Mouse (Mus musculus): ENCODE data around the gene Idh3a. TPM values are rescaled to one million over a fixed set of nuclear protein-coding genes. Genes with fewer than 3 reads are reported as not detected.

Gene Idh3a
- polyA plus RNA-seq, 1 experiment from 2014 or later = 234 TPM

GRCm38 (mm10) chr9:54633401-54633800, 47.3 kb downstream of the Idh3a start:
- no peak for ATAC-seq (replicated peaks; ENCODE audit: low FRiP score)
- no peak overlapping the region for H3K4me2 ChIP-seq
- DNase-seq (ENCODE audit: low spot score) = no peak
- H3K4me3 ChIP-seq (ENCODE audit: low read depth, low read length) = no peak overlapping the region
- no peak overlapping the region for H3K27ac ChIP-seq (ENCODE audit: low read depth, low read length)
- no peaks in the 10 kb centered on the region for H3K4me1 ChIP-seq (replicated peaks; ENCODE audit: control insufficient read depth, insufficient read depth, low read length)
- no peaks in the 10 kb centered on the region for H3K27me3 ChIP-seq (replicated peaks; ENCODE audit: control insufficient read depth, insufficient read depth, low read length)
- no peaks in the 10 kb centered on the region for H3K9me3 ChIP-seq (ENCODE audit: control insufficient read depth, low read length)
- WGBS = 86% methylated on average over 2 of the region's 2 CpGs
- H3K36me3 ChIP-seq (ENCODE audit: control insufficient read depth, insufficient read depth, low read length) = no peaks in the 10 kb centered on the region
- no peak overlapping the region for H3K9ac ChIP-seq (ENCODE audit: low read depth, low read length)

GRCm38 (mm10) chr9:54637510-54638314, 51.6 kb downstream of the Idh3a start:
- 61% methylated on average over 5 of the region's 5 CpGs for WGBS
- H3K27ac ChIP-seq (ENCODE audit: low read depth, low read length) = no peak overlapping the region
- no peaks in the 10 kb centered on the region for H3K4me1 ChIP-seq (replicated peaks; ENCODE audit: control insufficient read depth, insufficient read depth, low read length)
- no peaks in the 10 kb centered on the region for H3K36me3 ChIP-seq (ENCODE audit: control insufficient read depth, insufficient read depth, low read length)
- H3K27me3 ChIP-seq (replicated peaks; ENCODE audit: control insufficient read depth, insufficient read depth, low read length) = no peaks in the 10 kb centered on the region
- no peak for DNase-seq (ENCODE audit: low spot score)
- H3K4me2 ChIP-seq = no peak overlapping the region
- H3K4me3 ChIP-seq (ENCODE audit: low read depth, low read length) = no peak overlapping the region
- ATAC-seq (replicated peaks; ENCODE audit: low FRiP score) = no peak
- H3K9ac ChIP-seq (ENCODE audit: low read depth, low read length) = no peak overlapping the region
- no peaks in the 10 kb centered on the region for H3K9me3 ChIP-seq (ENCODE audit: control insufficient read depth, low read length)

GRCm38 (mm10) chr9:54639192-54639591, 53.1 kb downstream of the Idh3a start:
- no peaks in the 10 kb centered on the region for H3K4me1 ChIP-seq (replicated peaks; ENCODE audit: control insufficient read depth, insufficient read depth, low read length)
- no peak overlapping the region for H3K4me2 ChIP-seq
- no peaks in the 10 kb centered on the region for H3K9me3 ChIP-seq (ENCODE audit: control insufficient read depth, low read length)
- H3K27me3 ChIP-seq (replicated peaks; ENCODE audit: control insufficient read depth, insufficient read depth, low read length) = no peaks in the 10 kb centered on the region
- no peaks in the 10 kb centered on the region for H3K36me3 ChIP-seq (ENCODE audit: control insufficient read depth, insufficient read depth, low read length)
- no peak overlapping the region for H3K27ac ChIP-seq (ENCODE audit: low read depth, low read length)
- ATAC-seq (replicated peaks; ENCODE audit: low FRiP score) (no peak), DNase-seq (ENCODE audit: low spot score) (no peak)
- H3K9ac ChIP-seq (ENCODE audit: low read depth, low read length) = no peak overlapping the region
- H3K4me3 ChIP-seq (ENCODE audit: low read depth, low read length) = no peak overlapping the region
- 55% methylated on average over 2 of the region's 2 CpGs for WGBS

DNA sequence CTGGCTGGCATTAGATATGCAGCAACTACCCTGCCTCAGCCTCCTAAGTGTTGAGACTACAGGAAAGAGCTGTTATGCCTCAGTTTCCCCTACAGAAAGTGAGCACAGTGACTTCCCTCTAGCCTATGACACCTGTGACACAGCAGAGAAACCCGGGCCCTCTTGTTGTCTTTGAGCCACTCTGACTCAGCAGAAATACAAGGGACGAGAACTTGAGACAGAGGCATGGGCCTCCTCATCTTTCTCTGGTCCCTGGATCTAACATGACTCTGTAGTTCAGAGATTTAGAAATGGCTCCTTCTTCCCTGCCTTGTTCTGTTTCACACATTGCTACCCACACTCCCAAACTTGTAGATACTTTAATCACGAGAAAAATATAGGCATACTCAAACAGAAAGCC, 55.4 kb downstream of the Idh3a start:
- WGBS = 56% methylated on average over 3 of the region's 3 CpGs
- no peaks in the 10 kb centered on the region for H3K36me3 ChIP-seq (ENCODE audit: control insufficient read depth, insufficient read depth, low read length)
- DNase-seq (ENCODE audit: low spot score) = no peak
- H3K9me3 ChIP-seq (ENCODE audit: control insufficient read depth, low read length) = no peaks in the 10 kb centered on the region
- H3K4me3 ChIP-seq (ENCODE audit: low read depth, low read length) = no peak overlapping the region
- no peak overlapping the region for H3K9ac ChIP-seq (ENCODE audit: low read depth, low read length)
- ATAC-seq (replicated peaks; ENCODE audit: low FRiP score) = no peak
- no peak overlapping the region for H3K27ac ChIP-seq (ENCODE audit: low read depth, low read length)
- H3K4me1 ChIP-seq (replicated peaks; ENCODE audit: control insufficient read depth, insufficient read depth, low read length) = no peaks in the 10 kb centered on the region
- no peak overlapping the region for H3K4me2 ChIP-seq
- H3K27me3 ChIP-seq (replicated peaks; ENCODE audit: control insufficient read depth, insufficient read depth, low read length) = no peaks in the 10 kb centered on the region

- Histone ChIP-seq H3K4me1 (replicated peaks; ENCODE audit: control insufficient read depth, insufficient read depth, low read length) (no peaks in the 10 kb centered on the region), H3K9ac (ENCODE audit: low read depth, low read length) (no peak overlapping the region), H3K4me3 (ENCODE audit: low read depth, low read length) (no peak overlapping the region), H3K36me3 (ENCODE audit: control insufficient read depth, insufficient read depth, low read length) (no peaks in the 10 kb centered on the region), H3K27ac (ENCODE audit: low read depth, low read length) (no peak overlapping the region), H3K4me2 (no peak overlapping the region), H3K9me3 (ENCODE audit: control insufficient read depth, low read length) (no peaks in the 10 kb centered on the region), H3K27me3 (replicated peaks; ENCODE audit: control insufficient read depth, insufficient read depth, low read length) (no peaks in the 10 kb centered on the region)
- WGBS = 70% methylated on average over 2 of the region's 2 CpGs
- DNase-seq (ENCODE audit: low spot score) (no peak), ATAC-seq (replicated peaks; ENCODE audit: low FRiP score) (no peak)
Observed at GRCm38 (mm10) chr9:54642149-54642548, 56.0 kb downstream of the Idh3a start.

GRCm38 (mm10) chr9:54642556-54642955, 56.4 kb downstream of the Idh3a start:
- WGBS = 36% methylated on average over 4 of the region's 4 CpGs
- Histone ChIP-seq H3K4me3 (ENCODE audit: low read depth, low read length) (no peak overlapping the region), H3K27ac (ENCODE audit: low read depth, low read length) (no peak overlapping the region), H3K9ac (ENCODE audit: low read depth, low read length) (no peak overlapping the region), H3K9me3 (ENCODE audit: control insufficient read depth, low read length) (no peaks in the 10 kb centered on the region), H3K27me3 (replicated peaks; ENCODE audit: control insufficient read depth, insufficient read depth, low read length) (no peaks in the 10 kb centered on the region), H3K4me1 (replicated peaks; ENCODE audit: control insufficient read depth, insufficient read depth, low read length) (no peaks in the 10 kb centered on the region), H3K4me2 (no peak overlapping the region), H3K36me3 (ENCODE audit: control insufficient read depth, insufficient read depth, low read length) (no peaks in the 10 kb centered on the region)
- no peak for ATAC-seq (replicated peaks; ENCODE audit: low FRiP score)
- no peak for DNase-seq (ENCODE audit: low spot score)

DNA sequence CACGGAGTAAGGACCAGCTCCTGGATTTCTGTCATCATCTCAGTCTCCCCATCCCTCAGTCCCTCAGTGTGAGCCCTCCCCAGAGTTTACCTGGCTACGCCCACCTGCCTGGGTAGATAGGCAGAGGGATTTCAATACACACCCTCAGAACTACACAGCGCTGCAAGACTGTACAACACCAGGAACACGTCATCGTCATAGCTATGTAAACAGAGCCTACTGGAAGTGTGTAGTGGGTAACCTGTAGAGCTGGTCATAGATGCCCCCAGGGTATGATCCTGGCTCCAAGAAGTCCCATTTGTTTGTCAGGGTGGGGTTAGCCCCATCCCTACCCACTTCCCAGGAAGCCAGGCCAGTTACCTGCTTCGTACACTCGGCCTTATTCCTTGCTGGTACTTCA, 57.0 kb downstream of the Idh3a start:
- Histone ChIP-seq H3K4me3 (ENCODE audit: low read depth, low read length) (no peak overlapping the region), H3K36me3 (ENCODE audit: control insufficient read depth, insufficient read depth, low read length) (no peaks in the 10 kb centered on the region), H3K9ac (ENCODE audit: low read depth, low read length) (no peak overlapping the region), H3K27ac (ENCODE audit: low read depth, low read length) (no peak overlapping the region), H3K9me3 (ENCODE audit: control insufficient read depth, low read length) (no peaks in the 10 kb centered on the region), H3K4me2 (no peak overlapping the region), H3K27me3 (replicated peaks; ENCODE audit: control insufficient read depth, insufficient read depth, low read length) (no peaks in the 10 kb centered on the region), H3K4me1 (replicated peaks; ENCODE audit: control insufficient read depth, insufficient read depth, low read length) (no peaks in the 10 kb centered on the region)
- DNase-seq (ENCODE audit: low spot score) (no peak), ATAC-seq (replicated peaks; ENCODE audit: low FRiP score) (no peak)
- 84% methylated on average over 7 of the region's 7 CpGs for WGBS

DNA sequence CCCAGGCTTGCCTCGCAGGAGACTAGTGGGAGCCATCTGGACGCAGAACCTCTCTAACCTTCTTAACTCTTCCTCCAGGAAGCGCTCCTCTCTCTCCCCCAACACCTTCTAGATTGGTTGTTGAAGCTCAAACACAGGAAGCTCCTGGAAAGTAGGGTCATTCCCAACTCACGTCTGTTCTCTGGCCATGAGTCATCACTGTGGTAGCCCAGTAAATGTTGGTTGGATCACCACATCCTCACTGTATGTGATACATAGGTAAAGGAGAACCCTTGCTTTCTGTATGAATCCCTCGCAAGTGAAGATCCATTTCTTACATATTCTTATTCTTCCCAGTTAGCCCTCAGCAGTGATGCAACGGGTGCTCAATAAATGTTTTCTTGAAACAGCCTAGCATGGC, 59.4 kb downstream of the Idh3a start:
- DNase-seq (ENCODE audit: low spot score) = no peak
- H3K4me2 ChIP-seq = no peak overlapping the region

DNA sequence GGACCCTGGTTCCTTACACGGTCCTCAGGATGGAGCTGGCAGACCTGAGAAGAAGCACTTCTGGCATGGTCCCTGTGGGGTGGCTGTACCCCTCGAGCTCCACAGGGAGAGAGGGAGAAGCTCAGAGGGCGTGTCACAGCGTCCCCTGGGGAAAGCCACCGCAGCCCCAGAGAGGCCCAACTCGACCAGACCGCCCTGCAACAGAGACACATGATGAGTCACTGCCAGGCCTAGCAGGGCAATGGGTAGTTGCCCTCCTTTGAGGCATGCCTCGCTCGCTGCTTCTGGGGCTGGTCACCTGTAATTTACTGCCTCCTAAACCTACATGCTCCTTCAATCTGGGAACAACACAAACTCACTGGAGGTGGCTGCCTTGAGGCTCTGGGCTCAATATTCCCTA, 60.1 kb downstream of the Idh3a start:
- Histone ChIP-seq H3K4me2 (no peak overlapping the region), H3K4me3 (ENCODE audit: low read depth, low read length) (no peak overlapping the region), H3K9me3 (ENCODE audit: control insufficient read depth, low read length) (no peaks in the 10 kb centered on the region), H3K9ac (ENCODE audit: low read depth, low read length) (no peak overlapping the region), H3K27ac (ENCODE audit: low read depth, low read length) (no peak overlapping the region), H3K4me1 (replicated peaks; ENCODE audit: control insufficient read depth, insufficient read depth, low read length) (no peaks in the 10 kb centered on the region), H3K36me3 (ENCODE audit: control insufficient read depth, insufficient read depth, low read length) (no peaks in the 10 kb centered on the region), H3K27me3 (replicated peaks; ENCODE audit: control insufficient read depth, insufficient read depth, low read length) (no peaks in the 10 kb centered on the region)
- ATAC-seq (replicated peaks; ENCODE audit: low FRiP score) = no peak
- no peak for DNase-seq (ENCODE audit: low spot score)
- WGBS = 67% methylated on average over 9 of the region's 9 CpGs

More for the DNA sequence above, 59.4 kb downstream of the Idh3a start:
- Histone ChIP-seq H3K27me3 (replicated peaks; ENCODE audit: control insufficient read depth, insufficient read depth, low read length) (no peaks in the 10 kb centered on the region), H3K9me3 (ENCODE audit: control insufficient read depth, low read length) (no peaks in the 10 kb centered on the region), H3K4me1 (replicated peaks; ENCODE audit: control insufficient read depth, insufficient read depth, low read length) (no peaks in the 10 kb centered on the region), H3K9ac (ENCODE audit: low read depth, low read length) (no peak overlapping the region), H3K36me3 (ENCODE audit: control insufficient read depth, insufficient read depth, low read length) (no peaks in the 10 kb centered on the region), H3K4me3 (ENCODE audit: low read depth, low read length) (no peak overlapping the region), H3K27ac (ENCODE audit: low read depth, low read length) (no peak overlapping the region)
- ATAC-seq (replicated peaks; ENCODE audit: low FRiP score) = no peak
- 67% methylated on average over 6 of the region's 6 CpGs for WGBS
